Mouse (Mus musculus) limb, embryonic 14.5 days (tissue): ENCODE measurements around the gene AL607142.1. TPM values are rescaled to one million over a fixed set of nuclear protein-coding genes. Genes with fewer than 3 reads are reported as not detected.

Source experiments
- ATAC-seq: fragments of 200-750 bp; cut with Nextera tagmentation; 2 replicates; pipeline ENCODE4 v1.8.0; 2017; ENCODE audit warnings: low read depth, moderate number of reproducible peaks, moderate TSS enrichment; ENCODE audit not compliant: low FRiP score
- DNase-seq: peaks from one replicate; pipeline ENCODE4 v3.0.0-alpha.2; 2015; ENCODE audit warnings: low spot score
- H3K27ac ChIP-seq: fragments of 300-500 bp; sonication (generic); replicated peaks from 2 replicates; pipeline ENCODE4 v1.5.1; 2014; ENCODE audit warnings: low read depth, mild to moderate bottlenecking, low read length, moderate library complexity, mixed read lengths
- H3K27me3 ChIP-seq: fragments of 300-500 bp; sonication (generic); 2 replicates; pipeline ENCODE4 v1.6.1; 2014; ENCODE audit warnings: low read length, mixed read lengths; ENCODE audit not compliant: control insufficient read depth, insufficient read depth
- H3K36me3 ChIP-seq: fragments of 300-500 bp; sonication (generic); 2 replicates; pipeline ENCODE4 v1.6.1; 2014; ENCODE audit warnings: mild to moderate bottlenecking, low read length, moderate library complexity, mixed read lengths; ENCODE audit not compliant: control insufficient read depth, insufficient read depth
- H3K4me1 ChIP-seq: fragments of 300-500 bp; sonication (generic); 2 replicates; pipeline ENCODE4 v1.6.1; 2014; ENCODE audit warnings: antibody characterized with exemption, low read length, mixed read lengths; ENCODE audit not compliant: control insufficient read depth, insufficient read depth
- H3K4me2 ChIP-seq: fragments of 300-500 bp; sonication (generic); replicated peaks from 2 replicates; pipeline ENCODE4 v1.6.1; 2014; ENCODE audit warnings: low read depth, mild to moderate bottlenecking, low read length, moderate library complexity; ENCODE audit not compliant: severe bottlenecking
- H3K4me3 ChIP-seq: fragments of 300-500 bp; sonication (generic); replicated peaks from 2 replicates; pipeline ENCODE4 v1.5.1; 2014; ENCODE audit warnings: low read length
- H3K9ac ChIP-seq: fragments of 300-500 bp; sonication (generic); 2 replicates; pipeline ENCODE4 v1.6.1; 2014; ENCODE audit warnings: mild to moderate bottlenecking, low read depth, low read length, moderate library complexity; ENCODE audit not compliant: severe bottlenecking
- H3K9me3 ChIP-seq: fragments of 300-500 bp; sonication (generic); 2 replicates; pipeline ENCODE4 v1.6.1; 2016; ENCODE audit warnings: low read length; ENCODE audit not compliant: control insufficient read depth
- POLR2A ChIP-seq: fragments of 200-500 bp; IDR thresholded peaks from 2 replicates; pipeline ENCODE4 v1.8.0; 2012; ENCODE audit warnings: inconsistent platforms, mild to moderate bottlenecking, moderate library complexity, borderline replicate concordance; ENCODE audit not compliant: insufficient read depth, insufficient read length; ENCODE audit errors: extremely low read depth
- WGBS: fragments of 180-500 bp; shearing (Covaris S2); extraction: QIAGEN DNeasy Blood & Tissue Kit; methylation state at CpG from one replicate; pipeline ENCODE4 v1.1.7; 2014; 5-methylcytosine and 5-hydroxymethylcytosine counted together
- polyA plus RNA-seq, 2 experiments: library from polyadenylated mRNA; depleted of rRNA in 1 of 2; stranded (reverse) in 1 of 2; unstranded in 1 of 2; fragments of >200 nt; fragmentation: Nextera tagmentation in 1 of 2; extraction: Ambion mirVana in 1 of 2; gene quantifications; 2 replicates each; pipeline versions ENCODE4 v1.2.1 to v1.2.3; 2012 to 2014

Gene AL607142.1
- polyA plus RNA-seq, 2 experiments: not detected

GRCm38 (mm10) chr4:120129233-120129885, 64.6 kb downstream of the AL607142.1 start:
- peak; percentile 23; the same call in 1 of the 2 replicates for TF ChIP-seq POLR2A
- Histone ChIP-seq H3K4me2 (no peak overlapping the region), H3K4me3 (no peak overlapping the region), H3K36me3 (no peaks in the 10 kb centered on the region), H3K27ac (no peak overlapping the region), H3K27me3 (no peaks in the 10 kb centered on the region), H3K9ac (no peak overlapping the region), H3K9me3 (no peaks in the 10 kb centered on the region), H3K4me1 (no peaks in the 10 kb centered on the region)
- DNase-seq (peak; percentile 82), ATAC-seq (0 out of 2 replicates have a peak, but pooled peaks have one; percentile 47)
- WGBS: 47% methylated on average over 4 of the region's 4 CpGs

GRCm38 (mm10) chr4:120130926-120131325, 66.1 kb downstream of the AL607142.1 start:
- TF ChIP-seq POLR2A: no peak
- Histone ChIP-seq H3K27ac (no peak overlapping the region), H3K4me1 (no peaks in the 10 kb centered on the region), H3K9ac (no peak overlapping the region), H3K27me3 (no peaks in the 10 kb centered on the region), H3K4me2 (no peak overlapping the region), H3K9me3 (no peaks in the 10 kb centered on the region), H3K4me3 (no peak overlapping the region), H3K36me3 (no peaks in the 10 kb centered on the region)
- no peak for DNase-seq
- no peak for ATAC-seq
- WGBS: 33% methylated on average over 4 of the region's 4 CpGs

- Histone ChIP-seq H3K4me3 (no peak overlapping the region), H3K4me2 (no peak overlapping the region), H3K36me3 (no peaks in the 10 kb centered on the region), H3K9ac (no peak overlapping the region), H3K9me3 (no peaks in the 10 kb centered on the region), H3K4me1 (no peaks in the 10 kb centered on the region), H3K27ac (no peak overlapping the region), H3K27me3 (no peaks in the 10 kb centered on the region)
- no peak for TF ChIP-seq POLR2A
- DNase-seq: no peak
- 65% methylated on average over 24 of the region's 24 CpGs for WGBS
- no peak for ATAC-seq
Measured at GRCm38 (mm10) chr4:120131441-120132220, 66.8 kb downstream of the AL607142.1 start.

GRCm38 (mm10) chr4:120134223-120134622, 69.4 kb downstream of the AL607142.1 start:
- Histone ChIP-seq H3K4me1 (no peaks in the 10 kb centered on the region), H3K9ac (no peak overlapping the region), H3K4me3 (no peak overlapping the region), H3K27me3 (no peaks in the 10 kb centered on the region), H3K4me2 (no peak overlapping the region), H3K27ac (no peak overlapping the region), H3K36me3 (no peaks in the 10 kb centered on the region), H3K9me3 (no peaks in the 10 kb centered on the region)
- TF ChIP-seq POLR2A: no peak
- WGBS: 77% methylated on average over 6 of the region's 6 CpGs
- DNase-seq (no peak), ATAC-seq (no peak)

GRCm38 (mm10) chr4:120141810-120142209, 77.0 kb downstream of the AL607142.1 start:
- WGBS: 94% methylated on average over 1 of the region's 1 CpGs
- Histone ChIP-seq H3K4me2 (no peak overlapping the region), H3K27me3 (no peaks in the 10 kb centered on the region), H3K27ac (no peak overlapping the region), H3K9ac (no peak overlapping the region), H3K4me1 (no peaks in the 10 kb centered on the region), H3K9me3 (no peaks in the 10 kb centered on the region), H3K36me3 (no peaks in the 10 kb centered on the region), H3K4me3 (no peak overlapping the region)
- no peak for DNase-seq
- TF ChIP-seq POLR2A: no peak
- no peak for ATAC-seq
